Mouse (Mus musculus): Measurements from ENCODE around the gene Atg7. TPM values are rescaled to one million over a fixed set of nuclear protein-coding genes. Genes with fewer than 3 reads are reported as not detected.

Gene Atg7
- polyA plus RNA-seq, 1 experiment from 2014 or later, result 14.0 TPM

DNA sequence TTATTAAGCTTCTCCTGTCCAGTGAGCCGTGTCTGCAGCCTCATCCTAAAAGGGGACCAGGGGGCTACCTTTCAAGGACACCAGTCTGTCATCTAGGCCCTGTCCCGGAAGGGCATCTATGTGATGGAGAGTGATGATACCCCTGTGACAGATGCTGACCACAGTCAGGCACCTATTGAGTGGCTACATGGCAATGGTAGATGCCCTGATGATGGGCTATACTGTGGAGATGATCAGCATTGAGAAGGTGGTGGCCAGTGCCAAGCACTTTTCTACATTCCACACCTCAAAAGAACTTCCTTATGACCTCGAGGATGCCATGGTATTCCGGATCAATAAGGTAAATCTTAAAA is 95.8 kb downstream of the Atg7 start:
- DNase-seq (ENCODE audit: low spot score) (no peak), ATAC-seq (ENCODE audit: low FRiP score, low TSS enrichment) (no peak)
- Histone ChIP-seq H3K36me3 (ENCODE audit: control insufficient read depth, insufficient read depth, low read length) (no peaks in the 10 kb centered on the region), H3K27me3 (ENCODE audit: control insufficient read depth, insufficient read depth, low read length) (no peaks in the 10 kb centered on the region), H3K4me2 (replicated peaks; ENCODE audit: low read depth) (no peak overlapping the region; the same call in 1 of the 2 replicates), H3K27ac (replicated peaks) (no peak overlapping the region), H3K9ac (ENCODE audit: low read length) (no peak overlapping the region), H3K9me3 (ENCODE audit: control insufficient read depth, low read length) (no peaks in the 10 kb centered on the region), H3K4me3 (ENCODE audit: low read depth, low read length) (no peak overlapping the region; the same call in 1 of the 2 replicates), H3K4me1 (replicated peaks; ENCODE audit: control insufficient read depth, insufficient read depth) (no peaks in the 10 kb centered on the region)
- TF ChIP-seq CTCF (IDR thresholded peaks at IDR 0.05; ENCODE audit: low read depth), result no peak
- no peak for TF ChIP-seq EP300 (optimal IDR thresholded peaks at IDR 0.05)
- 84% methylated on average over 4 of the region's 4 CpGs for WGBS

DNA sequence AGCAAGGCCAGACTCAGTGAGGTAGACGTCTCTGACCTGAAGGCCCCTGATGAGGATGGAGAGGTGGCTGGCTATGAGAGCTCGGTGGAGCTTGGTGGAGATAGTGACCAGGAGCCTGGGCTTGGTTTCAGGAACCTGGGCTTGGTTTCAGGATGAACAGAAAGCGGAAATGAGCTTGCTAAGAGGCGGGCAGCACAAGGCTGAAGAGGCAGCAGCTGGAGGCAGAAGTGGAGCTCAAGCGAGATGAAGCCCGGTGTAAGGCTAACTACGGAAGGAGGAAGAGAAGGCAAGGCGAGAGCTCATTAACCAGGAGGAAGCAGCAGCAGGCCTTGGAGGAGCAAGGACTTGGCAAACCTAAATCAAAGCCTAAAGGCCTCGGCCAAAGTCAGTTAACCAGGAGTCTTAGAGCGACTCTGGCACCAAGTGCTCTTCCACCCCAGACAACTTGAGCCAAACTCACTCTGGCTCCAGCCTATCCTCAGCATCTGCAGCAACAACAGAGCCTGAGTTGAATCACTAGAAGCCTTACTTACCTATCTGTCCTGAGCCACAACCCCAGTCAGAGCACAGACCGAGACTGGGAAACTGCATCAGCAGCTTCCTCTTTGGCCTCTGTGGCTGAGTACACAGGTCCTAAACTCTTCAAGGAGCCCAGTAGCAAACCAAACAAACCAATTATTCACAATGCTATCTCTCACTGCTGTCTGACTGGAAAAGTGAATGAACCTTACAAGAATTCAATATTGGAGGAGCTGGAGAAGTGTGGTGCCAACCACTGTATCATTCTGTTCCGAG is 99.5 kb downstream of the Atg7 start:
- Histone ChIP-seq H3K36me3 (ENCODE audit: control insufficient read depth, insufficient read depth, low read length) (no peaks in the 10 kb centered on the region), H3K9me3 (ENCODE audit: control insufficient read depth, low read length) (no peaks in the 10 kb centered on the region), H3K9ac (ENCODE audit: low read length) (no peak overlapping the region), H3K4me3 (ENCODE audit: low read depth, low read length) (no peak overlapping the region), H3K4me2 (replicated peaks; ENCODE audit: low read depth) (no peak overlapping the region), H3K4me1 (replicated peaks; ENCODE audit: control insufficient read depth, insufficient read depth) (no peaks in the 10 kb centered on the region), H3K27me3 (ENCODE audit: control insufficient read depth, insufficient read depth, low read length) (no peaks in the 10 kb centered on the region), H3K27ac (replicated peaks) (no peak overlapping the region)
- ATAC-seq (ENCODE audit: low FRiP score, low TSS enrichment) (no peak), DNase-seq (ENCODE audit: low spot score) (no peak)
- TF ChIP-seq CTCF (IDR thresholded peaks at IDR 0.05; ENCODE audit: low read depth) (no peak), EP300 (optimal IDR thresholded peaks at IDR 0.05) (no peak)
- WGBS, result 85% methylated on average over 12 of the region's 12 CpGs

DNA sequence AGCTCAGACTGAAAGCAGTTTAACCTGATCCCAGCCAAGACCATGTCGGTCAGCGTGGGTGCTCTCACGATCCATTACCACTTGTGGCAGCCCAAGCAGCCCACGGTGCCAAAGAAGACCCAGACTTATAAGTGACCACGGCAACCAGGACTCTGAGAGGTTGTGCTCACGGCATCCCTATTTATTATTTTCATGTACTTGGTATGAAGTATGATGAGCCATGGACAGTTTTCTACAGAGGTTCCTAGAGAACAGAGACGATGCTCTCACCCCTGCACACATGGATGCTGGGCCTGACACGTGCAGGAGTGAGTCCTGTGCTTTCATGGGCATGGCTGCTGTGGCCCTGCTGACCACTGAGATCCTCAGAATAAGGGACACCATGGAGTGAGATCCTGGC is 100.2 kb downstream of the Atg7 start:
- H3K36me3 ChIP-seq (ENCODE audit: control insufficient read depth, insufficient read depth, low read length), result no peaks in the 10 kb centered on the region
- WGBS, result 91% methylated on average over 8 of the region's 8 CpGs
- no peaks in the 10 kb centered on the region for H3K9me3 ChIP-seq (ENCODE audit: control insufficient read depth, low read length)
- no peak overlapping the region for H3K4me2 ChIP-seq (replicated peaks; ENCODE audit: low read depth)
- H3K27ac ChIP-seq (replicated peaks), result no peak overlapping the region
- no peak overlapping the region for H3K9ac ChIP-seq (ENCODE audit: low read length)
- H3K4me3 ChIP-seq (ENCODE audit: low read depth, low read length), result no peak overlapping the region
- no peaks in the 10 kb centered on the region for H3K4me1 ChIP-seq (replicated peaks; ENCODE audit: control insufficient read depth, insufficient read depth)
- ATAC-seq (ENCODE audit: low FRiP score, low TSS enrichment) (no peak), DNase-seq (ENCODE audit: low spot score) (no peak)
- TF ChIP-seq EP300 (optimal IDR thresholded peaks at IDR 0.05) (no peak), CTCF (IDR thresholded peaks at IDR 0.05; ENCODE audit: low read depth) (no peak)
- no peaks in the 10 kb centered on the region for H3K27me3 ChIP-seq (ENCODE audit: control insufficient read depth, insufficient read depth, low read length)

DNA sequence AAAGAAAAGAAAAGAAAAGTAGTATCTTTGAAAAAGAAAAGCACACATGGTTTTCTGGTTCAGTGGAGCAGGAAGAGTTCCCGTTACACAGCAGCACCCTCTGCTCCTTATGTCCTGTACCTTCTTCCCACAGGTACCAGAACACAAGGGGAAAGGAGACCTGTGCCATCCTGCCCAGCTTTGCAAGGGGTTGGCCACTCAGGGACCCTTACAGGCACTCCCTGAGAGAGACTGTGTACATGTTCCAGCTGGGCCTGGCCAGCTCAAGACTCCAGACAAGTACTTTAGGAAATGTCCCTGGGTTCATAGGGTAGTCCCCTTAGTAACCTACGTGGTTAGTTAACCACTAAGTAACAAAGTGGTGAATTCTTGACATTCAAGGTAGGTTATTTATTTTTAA is 100.9 kb downstream of the Atg7 start:
- H3K36me3 ChIP-seq (ENCODE audit: control insufficient read depth, insufficient read depth, low read length), result no peaks in the 10 kb centered on the region
- H3K4me2 ChIP-seq (replicated peaks; ENCODE audit: low read depth), result no peak overlapping the region
- no peaks in the 10 kb centered on the region for H3K9me3 ChIP-seq (ENCODE audit: control insufficient read depth, low read length)
- no peak overlapping the region for H3K4me3 ChIP-seq (ENCODE audit: low read depth, low read length)
- no peaks in the 10 kb centered on the region for H3K4me1 ChIP-seq (replicated peaks; ENCODE audit: control insufficient read depth, insufficient read depth)
- ATAC-seq (ENCODE audit: low FRiP score, low TSS enrichment) (no peak), DNase-seq (ENCODE audit: low spot score) (no peak)
- H3K27me3 ChIP-seq (ENCODE audit: control insufficient read depth, insufficient read depth, low read length), result no peaks in the 10 kb centered on the region
- H3K27ac ChIP-seq (replicated peaks), result no peak overlapping the region
- 89% methylated on average over 2 of the region's 2 CpGs for WGBS
- no peak overlapping the region for H3K9ac ChIP-seq (ENCODE audit: low read length)
- TF ChIP-seq CTCF (IDR thresholded peaks at IDR 0.05; ENCODE audit: low read depth) (no peak), EP300 (optimal IDR thresholded peaks at IDR 0.05) (no peak)

DNA sequence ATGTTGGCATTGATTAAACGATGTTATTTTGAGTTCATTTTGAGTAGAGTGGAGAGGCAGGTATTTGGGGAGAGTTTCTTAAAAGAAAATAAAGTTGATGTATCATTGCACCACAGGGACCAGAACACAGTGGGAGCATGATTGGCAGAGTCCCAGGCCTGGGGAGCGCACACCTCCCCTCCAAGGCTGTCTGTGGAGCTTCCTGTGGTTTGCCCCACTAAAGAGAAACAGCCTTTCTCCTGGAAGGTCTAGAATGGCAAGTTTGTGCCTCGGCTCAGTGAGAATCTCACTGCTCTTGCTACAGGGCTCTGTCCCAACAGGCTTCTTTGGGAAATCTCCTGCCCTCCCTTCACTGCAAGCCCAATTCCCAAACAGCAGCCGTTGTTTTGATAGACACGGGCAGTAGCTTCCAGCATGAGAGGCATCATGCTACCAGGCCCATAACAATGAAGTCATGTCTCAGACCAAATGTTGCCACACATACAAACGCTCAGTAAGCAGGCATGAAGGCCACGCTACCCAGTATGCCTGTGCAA is 103.6 kb downstream of the Atg7 start:
- H3K27me3 ChIP-seq (ENCODE audit: control insufficient read depth, insufficient read depth, low read length), result no peaks in the 10 kb centered on the region
- H3K4me1 ChIP-seq (replicated peaks; ENCODE audit: control insufficient read depth, insufficient read depth), result no peaks in the 10 kb centered on the region
- no peak overlapping the region for H3K27ac ChIP-seq (replicated peaks)
- DNase-seq (ENCODE audit: low spot score), result no peak
- no peak overlapping the region for H3K4me2 ChIP-seq (replicated peaks; ENCODE audit: low read depth)
- 73% methylated on average over 7 of the region's 7 CpGs for WGBS
- ATAC-seq (ENCODE audit: low FRiP score, low TSS enrichment), result no peak
- H3K36me3 ChIP-seq (ENCODE audit: control insufficient read depth, insufficient read depth, low read length), result no peaks in the 10 kb centered on the region
- no peak overlapping the region for H3K4me3 ChIP-seq (ENCODE audit: low read depth, low read length)
- TF ChIP-seq CTCF (IDR thresholded peaks at IDR 0.05; ENCODE audit: low read depth) (no peak), EP300 (optimal IDR thresholded peaks at IDR 0.05) (no peak)
- H3K9me3 ChIP-seq (ENCODE audit: control insufficient read depth, low read length), result no peaks in the 10 kb centered on the region
- H3K9ac ChIP-seq (ENCODE audit: low read length), result no peak overlapping the region

DNA sequence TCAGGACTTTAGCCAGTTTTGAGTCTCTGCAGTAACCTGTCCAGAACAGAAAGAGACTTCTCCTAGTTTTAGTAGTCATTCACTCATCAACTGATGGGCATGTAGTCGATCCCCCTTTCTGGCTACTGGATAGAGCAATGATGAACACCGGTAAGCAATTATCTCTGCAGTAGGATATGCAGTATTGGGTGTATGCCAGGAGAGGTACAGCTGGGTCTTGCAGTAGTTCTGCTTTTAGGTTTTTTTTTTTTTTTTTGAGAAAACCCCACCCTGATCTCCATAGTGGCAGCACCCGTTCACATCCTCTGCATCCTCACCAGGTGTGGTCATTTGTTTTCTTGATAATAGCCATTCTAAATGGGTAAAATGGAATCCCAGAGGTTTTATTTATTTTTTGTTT is 105.5 kb downstream of the Atg7 start:
- Histone ChIP-seq H3K36me3 (ENCODE audit: control insufficient read depth, insufficient read depth, low read length) (no peaks in the 10 kb centered on the region), H3K9me3 (ENCODE audit: control insufficient read depth, low read length) (no peaks in the 10 kb centered on the region), H3K27ac (replicated peaks) (no peak overlapping the region), H3K9ac (ENCODE audit: low read length) (no peak overlapping the region), H3K4me3 (ENCODE audit: low read depth, low read length) (no peak overlapping the region), H3K4me1 (replicated peaks; ENCODE audit: control insufficient read depth, insufficient read depth) (no peaks in the 10 kb centered on the region), H3K27me3 (ENCODE audit: control insufficient read depth, insufficient read depth, low read length) (no peaks in the 10 kb centered on the region), H3K4me2 (replicated peaks; ENCODE audit: low read depth) (no peak overlapping the region)
- ATAC-seq (ENCODE audit: low FRiP score, low TSS enrichment) (no peak), DNase-seq (ENCODE audit: low spot score) (no peak)
- TF ChIP-seq CTCF (IDR thresholded peaks at IDR 0.05; ENCODE audit: low read depth) (no peak), EP300 (optimal IDR thresholded peaks at IDR 0.05) (no peak)
- 84% methylated on average over 3 of the region's 3 CpGs for WGBS

All from stomach, postnatal 0 days (tissue).